Mouse (Mus musculus) liver (tissue): Measurements from ENCODE around the gene Il7r.
"Not testable (repeated sequence)": the region's sequence is repeated elsewhere in the genome, so short reads cannot be mapped to it uniquely, and the experiment has no call there.

Experiments used
- DNase-seq: peaks from one replicate; pipeline ENCODE4 v3.0.0-alpha.2; 2020; ENCODE audit warnings: mixed read lengths

Il7r gene

GRCm38 (mm10) chr15:9530076-9530475 lies at the start of gene Il7r:
TSS of gene Il7r (minus strand) at chr15:9530176.
- no peak for DNase-seq

GRCm38 (mm10) chr15:9577303-9577702 lies 47.3 kb upstream of the Il7r start:
- DNase-seq, result no peak

DNA sequence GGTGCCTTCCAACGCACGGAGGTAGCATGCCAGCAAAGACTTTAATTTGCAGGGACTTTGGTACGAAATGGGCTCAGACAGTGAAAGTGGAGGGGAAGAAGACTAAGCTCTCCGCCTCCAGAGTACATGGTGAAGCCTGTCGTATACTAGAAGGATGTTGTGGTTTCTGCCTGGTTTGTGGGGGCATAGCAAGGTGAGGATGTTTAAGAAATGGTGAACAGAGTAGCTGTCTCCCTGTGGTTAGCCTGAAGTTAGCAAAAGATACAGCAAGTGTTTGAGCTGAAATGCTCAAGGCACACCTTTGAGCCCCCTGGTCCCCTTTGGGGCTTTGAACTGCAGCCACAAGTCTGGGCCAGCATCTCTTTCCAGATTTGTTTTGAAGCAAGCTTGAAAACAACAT lies 44.8 kb upstream of the Il7r start:
- no peak for DNase-seq

- no peak for DNase-seq
Measured at GRCm38 (mm10) chr15:9573361-9573760, 43.4 kb upstream of the Il7r start.

GRCm38 (mm10) chr15:9572664-9573063 lies 42.7 kb upstream of the Il7r start:
- no peak for DNase-seq

- no peak for DNase-seq
Measured at GRCm38 (mm10) chr15:9571896-9572295, 41.9 kb upstream of the Il7r start.

DNA sequence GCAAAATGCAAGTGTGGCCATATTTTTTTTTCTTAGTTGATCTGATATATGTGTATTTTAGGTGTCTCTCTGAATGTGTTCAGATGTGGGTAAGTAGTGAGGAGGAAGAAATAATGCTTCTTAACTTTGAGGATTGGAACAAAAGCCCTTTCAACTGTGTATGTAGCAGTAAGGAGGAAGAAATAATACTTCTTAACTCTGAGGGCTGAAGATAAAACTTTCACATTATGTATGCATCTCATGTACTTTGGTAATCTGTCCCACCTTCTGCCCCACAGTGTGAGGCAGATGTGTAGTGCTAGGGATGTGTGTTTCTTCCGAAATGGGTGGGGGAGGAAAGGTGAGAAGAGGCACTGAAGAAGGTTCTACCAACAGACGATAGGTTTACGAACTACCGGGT lies 37.3 kb upstream of the Il7r start:
- no peak for DNase-seq

DNA sequence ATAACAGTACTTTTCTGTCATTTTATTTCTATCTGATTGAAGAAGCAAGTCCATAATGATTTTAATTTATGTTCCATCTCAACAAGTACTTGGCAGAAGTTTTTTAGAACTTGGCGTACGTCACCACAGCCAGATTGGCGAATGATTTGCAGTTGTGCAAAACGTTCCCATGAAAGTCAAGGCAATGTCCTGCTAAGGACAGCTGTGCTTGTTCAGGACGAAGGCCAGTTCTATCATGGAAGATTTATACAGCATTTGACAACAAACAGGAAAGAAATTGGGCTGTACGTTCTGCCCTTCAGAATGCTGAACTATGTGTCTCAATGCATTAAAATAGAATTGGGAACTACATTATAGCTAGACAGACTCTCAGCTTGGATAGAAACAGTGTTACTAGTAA lies 35.4 kb upstream of the Il7r start:
- no peak for DNase-seq

- DNase-seq, result no peak
Measured at GRCm38 (mm10) chr15:9564156-9564555, 34.2 kb upstream of the Il7r start.

DNA sequence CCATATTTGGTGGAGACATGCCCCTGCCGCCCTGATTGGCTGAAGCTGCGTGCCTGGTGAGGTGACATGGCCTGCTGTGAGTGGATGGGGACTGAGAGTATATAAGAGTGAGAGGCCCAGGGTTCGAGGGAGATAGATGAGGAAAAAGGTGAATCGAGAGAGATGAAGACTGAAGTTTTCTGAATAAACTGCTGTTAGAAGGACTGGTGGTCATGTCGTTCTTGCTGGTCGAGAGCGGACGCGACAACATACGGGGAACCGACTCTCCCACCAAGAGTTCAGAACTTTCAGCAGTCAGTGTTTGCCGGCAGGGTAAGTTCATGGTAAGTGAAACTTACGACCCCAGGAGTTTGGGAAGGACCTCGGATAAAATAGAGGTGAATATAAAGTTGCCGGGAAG lies 27.3 kb upstream of the Il7r start:
- not testable (repeated sequence) for DNase-seq

- DNase-seq, result no peak
Measured at GRCm38 (mm10) chr15:9548951-9549350, 19.0 kb upstream of the Il7r start.

- no peak for DNase-seq
Measured at GRCm38 (mm10) chr15:9535200-9535599, 5.2 kb upstream of the Il7r start.

DNA sequence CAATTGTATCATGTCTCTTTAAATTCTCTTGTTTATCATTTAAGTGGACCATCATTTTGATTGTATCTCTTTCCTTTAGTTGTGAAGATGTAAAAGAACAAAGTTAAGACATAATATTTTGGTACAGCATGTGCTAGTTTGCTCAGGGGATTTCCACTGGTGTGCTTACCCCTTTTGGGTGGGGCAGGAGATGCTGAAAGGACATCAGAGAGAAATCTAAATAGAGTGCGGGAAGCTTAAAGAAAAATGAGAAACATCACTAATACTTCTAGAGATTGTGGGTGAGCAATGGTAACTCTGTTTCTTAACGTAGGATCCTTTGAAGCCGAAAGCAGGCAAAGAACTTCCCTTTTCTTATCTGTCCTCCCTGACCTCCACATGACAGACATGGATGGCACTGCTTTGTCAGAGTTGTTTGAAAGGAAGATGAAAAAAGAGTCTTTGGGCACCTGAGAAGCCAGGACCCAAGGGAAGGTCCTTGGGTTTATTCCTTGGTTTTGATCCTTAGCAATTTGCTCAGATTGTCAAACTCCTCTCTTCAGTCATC lies 3.5 kb upstream of the Il7r start:
- DNase-seq, result no peak

GRCm38 (mm10) chr15:9529646-9530045 lies 330 bp downstream of the Il7r start:
- DNase-seq, result no peak

DNA sequence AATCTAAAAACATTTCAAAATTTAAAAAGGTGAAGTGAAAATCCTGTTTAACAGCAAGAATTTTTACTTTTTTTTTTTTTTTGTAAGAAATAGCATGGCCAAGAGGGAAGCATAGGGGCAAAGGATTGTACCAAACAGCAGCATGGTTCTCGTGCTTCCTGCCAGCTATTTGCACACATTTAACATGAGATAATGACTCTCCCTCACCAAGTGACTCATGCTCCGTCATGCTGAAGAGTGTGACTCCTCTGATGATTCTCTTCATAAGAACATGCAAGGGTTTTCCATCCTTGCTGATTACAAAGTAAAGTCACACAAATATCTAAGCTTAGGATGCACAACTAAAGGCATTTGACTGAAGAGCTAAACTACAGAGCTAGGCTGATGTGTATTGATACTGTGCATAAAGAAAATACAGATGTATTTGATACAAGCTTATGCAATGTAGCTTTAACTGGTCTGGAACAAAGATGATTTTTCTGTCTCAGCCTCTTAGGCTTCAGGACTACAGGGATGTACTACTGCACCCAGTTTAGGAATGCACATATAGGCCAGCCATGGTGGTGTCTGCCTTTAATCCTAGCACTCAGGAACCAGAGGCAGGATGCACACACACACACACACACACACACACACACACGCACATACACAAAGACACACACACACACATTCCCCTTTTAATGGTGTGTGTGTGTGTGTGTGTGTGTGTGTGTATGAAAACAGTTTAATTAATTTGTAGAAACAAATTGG lies 1.6 kb downstream of the Il7r start:
- no peak for DNase-seq

GRCm38 (mm10) chr15:9526412-9526811 lies 3.6 kb downstream of the Il7r start:
- no peak for DNase-seq

GRCm38 (mm10) chr15:9524907-9525306 lies 5.1 kb downstream of the Il7r start:
- DNase-seq, result no peak

- no peak for DNase-seq
Measured at GRCm38 (mm10) chr15:9523956-9524355, 6.0 kb downstream of the Il7r start.

- DNase-seq, result no peak
Measured at GRCm38 (mm10) chr15:9523059-9523458, 6.9 kb downstream of the Il7r start.

GRCm38 (mm10) chr15:9492077-9492476 lies 37.9 kb downstream of the Il7r start:
- DNase-seq, result no peak

DNA sequence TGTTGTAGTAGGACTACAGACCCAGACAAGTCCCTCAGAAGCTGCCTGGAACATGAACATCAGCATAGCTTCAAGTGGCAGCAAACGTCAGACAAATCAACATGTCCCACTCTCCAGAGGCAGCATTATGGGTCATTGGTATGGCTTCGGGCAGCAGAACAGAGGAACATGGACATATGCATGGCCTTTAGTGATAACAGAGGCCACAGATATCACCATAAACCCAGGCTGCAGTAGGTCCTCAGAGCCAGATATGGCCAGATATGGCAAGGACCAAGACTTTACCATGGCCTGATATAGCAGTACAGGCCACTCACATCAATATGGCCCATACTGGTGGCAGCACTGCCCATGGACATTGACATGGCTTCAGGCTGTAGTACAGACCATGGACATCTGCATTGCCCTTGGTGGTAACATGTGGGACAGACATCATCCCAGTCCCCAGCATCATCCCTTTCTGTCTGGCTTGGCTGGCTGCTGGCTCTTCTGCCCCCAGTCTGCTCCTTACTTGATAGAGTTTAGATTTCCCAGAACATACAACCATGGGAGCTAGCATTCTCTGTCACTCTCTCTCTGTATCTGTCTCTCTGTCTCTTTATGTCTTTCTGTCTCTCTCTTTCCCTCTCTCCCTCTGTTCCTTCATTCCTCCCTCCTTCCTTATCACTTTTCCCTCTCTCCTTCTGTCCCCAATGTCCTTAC lies 40.4 kb downstream of the Il7r start:
- peak; percentile 55 for DNase-seq

GRCm38 (mm10) chr15:9473188-9473587 lies 56.8 kb downstream of the Il7r start:
- no peak for DNase-seq

- peak; percentile 71 for DNase-seq
Measured at GRCm38 (mm10) chr15:9472618-9473017, 57.4 kb downstream of the Il7r start.

DNA sequence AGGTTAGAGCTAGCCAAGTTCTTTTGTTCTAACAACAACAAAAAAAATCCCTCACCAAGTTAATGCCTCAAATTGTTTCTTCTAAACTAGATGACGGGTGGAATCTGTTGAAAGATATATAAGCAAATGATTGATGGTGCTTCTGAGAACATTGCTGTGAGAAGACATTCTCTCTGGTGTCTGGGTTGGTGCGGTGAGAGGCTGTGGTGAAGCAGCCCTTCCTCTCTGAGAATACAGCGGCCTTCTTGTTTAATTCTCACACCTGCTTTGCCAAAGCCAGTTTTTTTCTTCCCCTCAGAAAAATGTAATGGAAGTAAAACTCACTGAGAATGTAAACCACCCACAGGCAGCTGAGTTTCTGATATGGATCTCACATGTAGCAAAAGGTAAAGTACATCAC lies 57.8 kb downstream of the Il7r start:
- DNase-seq, result no peak
